Mouse (Mus musculus) CD8-positive naive resting alpha-beta T cell, adult 2 months (primary cell): ENCODE measurements at regions not wholly inside any gene's neighbourhood (a gene's known extent, or its start where the extent isn't known, plus 50 kb on each side); places are given as distances from the start of the nearest gene placed in this dataset.
A peak's percentile ranks its signal among the peaks of the same experiment; 100 is the strongest.

Experiments
- DNase-seq, 2 experiments: peaks; one replicate each; pipeline ENCODE4 v3.0.0; 2022; ENCODE audit warnings: low read depth in 2 of 2, low spot score in 2 of 2

DNA sequence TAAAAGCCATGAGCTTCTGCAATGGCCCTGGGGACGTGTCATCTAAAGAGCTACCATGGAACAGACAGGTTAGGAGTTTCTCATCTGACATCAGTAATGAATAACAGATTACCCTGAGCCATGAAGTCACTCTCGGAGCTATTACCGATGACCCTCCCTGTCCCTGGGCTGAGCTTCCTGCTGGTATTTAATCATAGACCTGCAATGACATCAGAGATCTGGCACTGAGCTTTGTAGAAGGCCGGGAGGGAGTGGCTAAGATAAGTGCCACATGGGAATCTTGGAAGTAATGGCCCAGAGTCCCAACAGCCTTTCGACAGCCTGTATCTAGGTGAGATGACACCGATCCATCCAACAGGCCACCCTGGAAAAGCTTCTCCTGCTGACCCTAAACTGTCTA is 271.3 kb upstream of the Nfe2l3 start:
- no peak for DNase-seq

DNA sequence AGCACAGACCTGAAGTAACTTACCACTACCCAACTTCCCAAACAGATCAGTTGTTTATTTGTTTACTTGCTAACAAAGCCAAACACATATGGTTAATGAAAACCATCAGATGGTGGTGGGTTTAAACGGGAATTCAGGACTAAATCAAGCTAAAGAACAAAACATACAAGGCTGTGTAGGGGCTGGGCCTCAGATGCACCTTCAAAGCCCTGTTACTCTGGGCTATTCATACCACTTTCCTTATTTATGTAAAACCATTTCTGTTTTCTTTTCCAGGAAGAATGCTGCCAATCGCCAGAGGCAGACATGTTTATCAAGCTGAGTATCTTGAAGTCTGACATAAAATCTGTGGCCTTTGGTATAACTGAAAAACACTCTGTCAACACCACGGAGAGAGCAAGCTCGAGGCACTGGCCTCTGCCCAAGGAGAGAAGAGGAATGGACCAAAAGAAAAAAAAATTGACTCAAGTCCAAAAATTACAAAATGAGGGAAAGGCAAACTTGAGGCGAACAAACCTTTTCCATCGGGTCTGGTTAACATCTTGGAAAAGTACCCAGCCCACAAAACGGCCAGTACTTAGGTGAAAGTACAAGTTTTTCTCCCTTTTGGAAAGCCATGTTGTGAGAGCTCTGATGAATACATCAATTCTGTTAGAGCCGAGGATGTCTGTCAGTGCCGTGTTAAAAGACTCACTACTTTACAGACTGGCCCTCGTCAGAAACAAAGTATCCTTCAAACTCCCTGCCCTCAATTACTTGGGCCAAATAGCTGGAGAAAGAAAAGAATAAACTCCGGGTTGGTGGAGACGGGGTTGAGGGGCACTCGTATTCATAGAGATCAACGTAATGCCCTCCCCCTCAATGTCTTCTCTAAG is 270.0 kb upstream of the Nfe2l3 start:
- DNase-seq, result no peak

DNA sequence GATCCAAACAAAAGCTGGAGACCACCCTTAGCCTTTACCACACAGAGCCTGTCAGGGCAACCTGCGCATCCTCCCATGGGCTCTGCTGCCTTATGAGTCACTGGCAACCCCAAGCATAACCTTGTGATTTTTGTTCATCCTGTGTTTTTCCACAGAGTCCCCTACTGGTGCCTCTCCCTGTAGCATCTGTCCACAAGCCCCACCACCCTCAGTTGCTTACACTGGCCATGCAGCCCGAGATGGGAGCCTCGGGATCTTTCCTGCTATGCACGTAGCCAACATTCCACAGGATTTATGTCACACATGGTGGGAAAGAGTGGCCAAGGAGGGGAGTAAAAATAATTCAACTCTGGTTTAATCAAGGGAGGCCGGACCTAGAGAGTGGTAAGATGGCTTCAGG is 269.2 kb upstream of the Nfe2l3 start:
- DNase-seq, result no peak

DNA sequence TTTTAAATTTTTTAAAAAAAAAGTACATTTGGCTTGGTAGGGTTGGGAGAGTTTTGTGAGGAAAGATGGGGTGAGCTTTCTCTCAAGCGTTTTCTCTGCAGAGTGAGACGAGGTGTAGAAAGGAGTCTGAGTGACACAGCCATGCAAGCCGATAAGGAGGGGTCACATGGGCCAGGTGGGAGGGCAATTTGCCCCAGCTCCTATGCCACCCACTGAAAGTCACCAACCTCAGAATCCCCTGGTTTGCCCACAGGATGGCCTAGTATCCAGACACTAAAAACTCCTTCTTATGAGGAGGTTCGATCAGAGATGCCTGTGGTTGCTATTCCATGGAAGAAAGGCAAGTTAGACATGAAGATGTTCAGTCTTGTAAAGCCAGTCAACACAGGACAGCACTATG is 268.6 kb upstream of the Nfe2l3 start:
- no peak for DNase-seq

DNA sequence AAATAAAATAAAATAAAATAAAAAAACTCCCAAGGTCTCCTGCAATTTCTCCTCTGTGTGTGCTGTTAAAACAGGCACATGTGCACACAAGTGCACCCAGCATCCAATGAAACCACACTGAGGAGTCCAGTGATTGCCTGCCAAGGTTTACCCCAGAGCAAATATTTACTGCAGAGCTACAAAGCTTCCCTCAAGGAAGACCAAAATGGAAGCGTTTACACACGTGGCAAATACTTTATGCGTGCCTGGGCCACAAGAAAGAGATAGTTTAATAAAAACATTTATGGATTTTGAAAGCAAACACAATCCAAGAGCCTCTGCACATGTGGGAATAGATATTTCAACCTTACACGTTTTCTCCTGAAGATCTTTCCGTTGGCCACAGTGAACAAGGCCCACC is 265.4 kb upstream of the Nfe2l3 start:
- DNase-seq, result no peak

- peak in 1 of 2 experiments; percentile 33 for DNase-seq
Measured at GRCm38 (mm10) chr6:51168048-51168447, 264.4 kb upstream of the Nfe2l3 start.

DNA sequence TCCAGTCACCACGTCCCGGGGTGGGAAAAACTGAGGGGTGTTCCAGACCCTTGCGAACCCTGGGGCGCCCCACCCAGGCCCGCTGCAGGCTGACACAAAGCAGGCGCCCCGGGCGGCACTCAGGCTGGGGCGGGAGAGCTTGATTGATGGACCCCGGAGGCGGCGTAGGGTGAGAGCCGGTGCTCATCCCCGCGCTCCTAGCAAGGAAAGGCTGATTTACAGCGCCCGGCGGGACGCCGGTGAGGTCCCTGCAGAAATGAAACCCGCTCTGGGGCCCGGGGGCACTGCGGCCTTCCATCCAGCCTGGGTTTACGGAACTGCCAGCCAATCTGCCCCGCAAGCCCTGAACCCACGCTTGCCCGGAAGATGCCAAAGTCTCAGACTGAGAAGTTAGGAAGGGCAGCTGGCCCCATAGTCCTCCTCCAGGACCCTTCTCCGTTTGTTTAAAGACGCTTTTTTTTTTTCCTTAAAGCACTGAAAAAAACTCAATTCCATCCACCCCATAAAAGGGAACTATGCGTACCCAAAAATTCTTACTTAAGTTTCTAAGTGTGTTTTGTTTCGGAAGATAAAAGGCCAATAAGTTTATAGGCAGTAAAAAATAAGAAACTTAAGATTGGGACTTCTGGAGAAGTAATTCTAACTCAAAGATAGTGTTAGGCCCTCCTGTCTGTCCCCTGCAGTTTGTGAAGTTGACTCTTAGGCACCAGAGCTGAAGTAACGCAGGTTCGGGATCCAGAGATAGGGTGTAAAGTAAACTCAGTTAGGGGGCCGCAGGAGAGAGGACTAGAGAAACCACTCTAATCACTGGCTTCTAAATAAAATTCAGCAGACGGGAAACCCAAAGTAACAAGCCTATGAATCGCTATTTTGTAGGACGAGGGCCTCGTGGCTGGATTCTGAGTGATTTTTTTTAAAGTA is 263.4 kb upstream of the Nfe2l3 start:
- no peak for DNase-seq

- no peak for DNase-seq
Measured at GRCm38 (mm10) chr6:51169971-51170411, 262.5 kb upstream of the Nfe2l3 start.

GRCm38 (mm10) chr6:51170414-51170813 is 262.1 kb upstream of the Nfe2l3 start:
- DNase-seq, result peak in 1 of 2 experiments; percentile 41

GRCm38 (mm10) chr6:51170871-51171270 is 261.6 kb upstream of the Nfe2l3 start:
- DNase-seq, result no peak

DNA sequence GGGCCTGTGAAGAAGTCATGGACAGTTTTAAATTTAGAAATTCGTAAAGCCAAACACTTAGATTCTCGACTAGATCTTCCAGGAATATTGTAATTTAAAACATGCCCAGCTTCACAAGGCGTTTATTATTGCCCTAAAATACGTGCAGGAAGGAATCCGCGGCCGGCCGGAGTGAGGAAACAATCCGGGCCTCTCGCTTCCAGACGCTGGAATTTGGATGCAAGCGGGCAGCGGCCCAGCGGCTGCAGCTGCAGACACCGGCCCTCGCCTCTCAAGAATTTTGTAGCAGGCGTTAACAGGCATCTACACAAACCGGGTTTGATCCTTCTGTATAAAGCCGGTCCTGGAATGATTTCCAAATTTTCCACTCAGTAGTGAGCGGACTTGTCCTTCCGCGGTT is 260.7 kb upstream of the Nfe2l3 start:
- no peak for DNase-seq

DNA sequence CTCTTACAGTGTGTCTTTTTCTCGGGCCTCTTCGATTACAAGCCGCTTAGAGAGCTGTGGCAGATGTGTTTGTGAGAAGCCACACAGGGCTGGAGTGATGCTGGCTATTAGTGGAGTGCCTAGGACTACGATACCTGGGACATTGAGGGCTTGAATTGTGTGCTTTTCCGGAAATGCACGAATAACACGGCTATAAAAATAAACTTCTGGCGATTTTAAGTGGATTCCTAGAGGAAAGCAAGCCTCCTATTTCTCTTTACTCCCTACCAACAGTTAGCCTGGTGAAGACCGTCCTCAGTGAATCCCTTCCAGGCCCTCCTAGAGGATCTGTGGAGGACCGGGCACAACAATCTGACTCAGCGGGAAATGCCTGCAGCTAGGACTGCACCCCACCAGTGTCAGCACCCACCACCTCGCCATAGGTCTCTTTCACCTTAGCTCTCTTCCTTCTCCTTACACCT is 260.1 kb upstream of the Nfe2l3 start:
- no peak for DNase-seq

- no peak for DNase-seq
Measured at GRCm38 (mm10) chr6:51172856-51173619, 259.4 kb upstream of the Nfe2l3 start.

- DNase-seq, result no peak
Measured at GRCm38 (mm10) chr6:51173620-51174442, 258.6 kb upstream of the Nfe2l3 start.

GRCm38 (mm10) chr6:51174443-51175021 is 257.9 kb upstream of the Nfe2l3 start:
- no peak for DNase-seq

- DNase-seq, result no peak
Measured at GRCm38 (mm10) chr6:51175616-51176590, 256.6 kb upstream of the Nfe2l3 start.

DNA sequence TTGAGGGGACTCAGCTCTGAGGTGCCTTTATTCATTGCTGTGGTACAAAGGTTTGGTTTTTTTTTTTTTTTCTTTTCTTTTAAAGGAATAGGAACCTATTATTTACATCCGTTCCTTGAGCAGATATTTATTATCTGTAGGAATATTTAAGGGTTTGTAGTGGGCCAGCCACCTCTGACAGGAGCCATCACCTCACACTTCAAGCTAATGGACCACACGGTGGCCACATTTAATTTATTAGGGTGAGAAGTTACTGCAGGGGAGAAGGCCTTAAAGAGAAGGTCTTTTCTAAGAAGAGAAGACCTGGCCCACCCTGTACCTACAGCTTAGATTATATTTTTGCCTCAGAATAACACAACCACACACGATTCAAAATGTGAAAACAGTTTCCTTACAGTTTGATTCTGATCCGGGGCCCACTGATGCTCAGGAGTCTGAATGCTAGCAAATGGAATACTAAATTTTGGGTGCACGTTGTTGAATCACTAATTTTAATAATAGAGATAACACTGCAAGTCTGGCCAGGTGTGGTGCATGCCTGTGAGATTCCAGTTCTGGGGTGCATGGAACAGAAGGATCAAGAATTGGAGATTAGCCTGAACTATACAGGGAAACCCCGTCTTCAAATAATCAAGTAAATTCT is 255.6 kb upstream of the Nfe2l3 start:
- no peak for DNase-seq

GRCm38 (mm10) chr6:51177701-51178060 is 254.8 kb upstream of the Nfe2l3 start:
- DNase-seq, result no peak
